Mouse (Mus musculus): ENCODE measurements around the gene Psat1.

Psat1 gene

GRCm38 (mm10) chr19:15947237-15947636 is at the start of gene Psat1:
Gene Psat1, minus strand, starts transcription at chr19:15947337.
- DNase-seq (ENCODE audit: low spot score in 2 of 2) = no peak

- DNase-seq (ENCODE audit: low spot score in 2 of 2) = no peak
Measured at GRCm38 (mm10) chr19:15990102-15990501, 43.0 kb upstream of the Psat1 start.

- DNase-seq (ENCODE audit: low spot score in 2 of 2) = no peak
Measured at GRCm38 (mm10) chr19:15985172-15985713, 38.1 kb upstream of the Psat1 start.

- peak; percentile 79 to 88 for DNase-seq (ENCODE audit: low spot score in 2 of 2)
Measured at GRCm38 (mm10) chr19:15984449-15985171, 37.5 kb upstream of the Psat1 start, which contains the start of gene Cep78. Gene Cep78, minus strand, starts transcription at chr19:15984989.

DNA sequence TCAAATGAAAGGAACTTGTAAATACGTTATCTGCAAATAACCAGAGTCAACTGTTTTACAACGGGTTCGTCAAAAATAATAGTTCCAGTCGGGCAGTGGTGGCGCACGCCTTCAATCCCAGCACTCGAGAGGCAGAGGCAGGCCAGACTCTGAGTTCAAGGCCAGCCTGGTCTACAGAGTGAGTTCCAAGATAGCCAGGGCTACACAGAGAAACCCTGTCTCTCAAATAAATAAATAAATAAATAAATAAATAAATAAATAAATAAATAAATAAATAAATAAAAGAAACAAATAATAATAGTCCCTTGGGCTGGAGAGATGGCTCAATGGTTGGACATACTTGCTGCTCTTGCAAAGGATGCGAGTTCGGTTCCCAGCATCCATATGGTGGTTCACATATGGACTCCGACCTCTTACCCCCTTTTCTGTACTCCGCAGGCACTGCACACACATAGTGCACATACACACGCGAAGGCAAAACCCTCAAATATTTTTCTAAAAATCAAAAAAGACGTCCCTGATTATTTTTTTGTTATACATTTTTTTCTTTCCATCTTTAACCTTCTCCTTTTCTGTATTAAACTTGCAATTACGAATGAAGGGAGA is 36.7 kb upstream of the Psat1 start:
- no peak for DNase-seq (ENCODE audit: low spot score in 2 of 2)

GRCm38 (mm10) chr19:15982926-15983738 is 36.0 kb upstream of the Psat1 start:
- no peak for DNase-seq (ENCODE audit: low spot score in 2 of 2)

DNA sequence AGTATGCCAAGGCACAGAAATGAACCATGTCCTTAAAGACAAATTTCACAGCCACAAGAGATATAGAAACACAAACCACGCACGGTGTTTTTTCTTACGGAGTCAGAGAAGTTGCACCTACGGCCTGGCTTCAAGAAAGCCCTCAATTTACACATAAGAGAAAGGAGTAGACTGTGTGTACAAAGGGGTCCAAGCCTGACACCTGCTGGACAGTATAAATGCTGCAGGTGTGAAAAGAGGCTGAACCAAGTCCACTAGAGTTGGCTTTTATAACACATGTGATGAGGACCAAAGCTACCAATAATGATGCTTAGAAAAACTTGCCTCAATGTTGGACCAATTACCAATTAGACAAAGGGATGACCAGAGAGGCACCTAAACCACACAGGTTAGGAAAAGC is 34.7 kb upstream of the Psat1 start:
- DNase-seq (ENCODE audit: low spot score in 2 of 2) = peak in 1 of 2 experiments; percentile 59

- no peak for DNase-seq (ENCODE audit: low spot score in 2 of 2)
Measured at GRCm38 (mm10) chr19:15973365-15973764, 26.2 kb upstream of the Psat1 start.

GRCm38 (mm10) chr19:15965082-15965481 is 17.9 kb upstream of the Psat1 start:
- DNase-seq (ENCODE audit: low spot score in 2 of 2) = peak in 1 of 2 experiments; percentile 49

GRCm38 (mm10) chr19:15964533-15964932 is 17.4 kb upstream of the Psat1 start:
- no peak for DNase-seq (ENCODE audit: low spot score in 2 of 2)

GRCm38 (mm10) chr19:15963011-15963695 is 16.0 kb upstream of the Psat1 start:
- no peak for DNase-seq (ENCODE audit: low spot score in 2 of 2)

- no peak for DNase-seq (ENCODE audit: low spot score in 2 of 2)
Measured at GRCm38 (mm10) chr19:15962313-15962712, 15.2 kb upstream of the Psat1 start.

- DNase-seq (ENCODE audit: low spot score in 2 of 2) = no peak
Measured at GRCm38 (mm10) chr19:15950225-15950624, 3.1 kb upstream of the Psat1 start.

GRCm38 (mm10) chr19:15948867-15949266 is 1.7 kb upstream of the Psat1 start:
- no peak for DNase-seq (ENCODE audit: low spot score in 2 of 2)

DNA sequence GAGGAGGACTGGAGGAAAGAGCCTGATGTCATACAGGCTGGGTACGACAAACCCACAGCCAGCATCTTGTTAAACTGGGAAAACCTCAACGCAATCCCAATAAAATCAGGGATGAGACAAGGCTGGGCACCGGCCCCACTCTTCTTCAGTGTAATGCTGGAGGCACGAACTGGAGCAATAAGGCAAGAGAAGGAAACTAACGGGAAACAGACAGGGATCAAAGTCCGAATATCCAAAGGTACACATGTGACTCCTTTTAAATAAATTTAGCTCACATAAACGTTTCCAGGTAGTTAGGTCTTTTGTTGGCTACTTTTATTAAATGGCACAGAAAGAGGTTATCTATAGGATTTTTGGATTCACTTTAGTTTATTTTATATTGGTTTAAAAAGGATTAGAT is 1.3 kb upstream of the Psat1 start:
- no peak for DNase-seq (ENCODE audit: low spot score in 2 of 2)

DNA sequence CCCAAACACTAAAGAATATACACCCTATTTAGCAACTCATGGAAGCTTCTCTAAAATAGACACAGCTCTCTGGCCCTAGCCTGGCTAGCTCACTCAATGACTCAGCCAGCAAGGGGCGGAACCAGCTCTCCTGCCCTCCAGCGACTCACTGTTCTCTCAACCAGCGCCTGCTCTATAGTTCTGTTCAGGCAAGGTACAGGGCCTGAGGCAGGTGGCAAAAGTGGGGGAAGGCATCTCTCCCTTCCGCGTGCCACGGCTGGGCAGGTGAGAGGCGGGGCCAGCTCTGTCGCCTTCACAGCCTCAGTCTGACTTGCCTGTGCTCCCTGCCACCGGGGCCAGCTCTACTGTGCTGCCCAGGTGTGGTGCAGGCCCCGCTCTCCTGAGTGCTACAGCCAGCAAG is 474 bp downstream of the Psat1 start:
- DNase-seq (ENCODE audit: low spot score in 2 of 2) = no peak

DNA sequence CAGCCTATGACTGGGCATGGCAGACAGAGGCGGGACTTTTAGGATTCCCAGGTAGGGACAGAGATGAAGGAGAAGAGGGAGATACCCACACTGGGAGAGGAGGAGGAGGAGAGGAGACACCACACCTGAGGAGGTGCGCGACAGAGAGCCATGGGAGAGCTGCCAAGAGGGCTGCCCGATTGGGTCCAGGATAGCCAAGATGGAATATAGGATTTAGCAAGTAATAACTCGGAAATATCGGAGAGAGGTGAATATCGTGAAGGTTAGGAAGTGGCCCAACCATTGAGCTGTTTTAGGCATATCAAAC is 4.1 kb downstream of the Psat1 start:
- no peak for DNase-seq (ENCODE audit: low spot score in 2 of 2)

GRCm38 (mm10) chr19:15942421-15943116 is 4.6 kb downstream of the Psat1 start:
- DNase-seq (ENCODE audit: low spot score in 2 of 2) = no peak

- DNase-seq (ENCODE audit: low spot score in 2 of 2) = no peak
Measured at GRCm38 (mm10) chr19:15941399-15941798, 5.7 kb downstream of the Psat1 start.

- DNase-seq (ENCODE audit: low spot score in 2 of 2) = peak in 1 of 2 experiments; percentile 66
Measured at GRCm38 (mm10) chr19:15925719-15926045, 21.5 kb downstream of the Psat1 start.

All from left cerebral cortex, adult 9 months (tissue).